Mouse (Mus musculus) forebrain, embryonic 14.5 days (tissue): ENCODE data around the gene Nemp2. TPM values are rescaled to one million over a fixed set of nuclear protein-coding genes. Genes with fewer than 3 reads are reported as not detected.
A peak's percentile ranks its signal among the peaks of the same experiment; 100 is the strongest.

Experiments
- ATAC-seq: fragments of 200-750 bp; cut with Nextera tagmentation; 2 replicates; pipeline ENCODE4 v1.8.0; 2017; ENCODE audit warnings: mild to moderate bottlenecking, moderate library complexity
- DNase-seq: peaks from one replicate; pipeline ENCODE4 v3.0.0-alpha.2; 2015; ENCODE audit warnings: low spot score
- H3K27ac ChIP-seq: fragments of 300-500 bp; sonication (generic); 2 replicates; pipeline ENCODE4 v1.5.1; 2014; ENCODE audit warnings: low read depth, mild to moderate bottlenecking, control low read depth, low read length, moderate library complexity
- H3K27me3 ChIP-seq: fragments of 300-500 bp; sonication (generic); replicated peaks from 2 replicates; pipeline ENCODE4 v1.6.1; 2014; ENCODE audit warnings: low read length, control low read depth, mixed read lengths; ENCODE audit not compliant: control insufficient read depth, insufficient read depth
- H3K36me3 ChIP-seq: fragments of 300-500 bp; sonication (generic); 2 replicates; pipeline ENCODE4 v1.6.1; 2014; ENCODE audit warnings: low read length, control low read depth; ENCODE audit not compliant: control insufficient read depth, insufficient read depth
- H3K4me1 ChIP-seq: fragments of 300-500 bp; sonication (generic); 2 replicates; pipeline ENCODE4 v1.6.1; 2014; ENCODE audit warnings: antibody characterized with exemption, low read length, control low read depth; ENCODE audit not compliant: control insufficient read depth, insufficient read depth
- H3K4me2 ChIP-seq: fragments of 300-500 bp; sonication (generic); 2 replicates; pipeline ENCODE4 v1.6.1; 2014; ENCODE audit warnings: mild to moderate bottlenecking, control low read depth, low read length
- H3K4me3 ChIP-seq: fragments of 300-500 bp; sonication (generic); 2 replicates; pipeline ENCODE4 v1.5.1; 2014; ENCODE audit warnings: low read depth, low read length, control low read depth
- H3K9ac ChIP-seq: fragments of 300-500 bp; sonication (generic); 2 replicates; pipeline ENCODE4 v1.6.1; 2014; ENCODE audit warnings: mild to moderate bottlenecking, low read length, control low read depth, moderate library complexity
- H3K9me3 ChIP-seq: fragments of 300-500 bp; sonication (generic); replicated peaks from 2 replicates; pipeline ENCODE4 v1.6.1; 2016; ENCODE audit warnings: low read length, control low read depth, mixed read lengths; ENCODE audit not compliant: control insufficient read depth
- WGBS: fragments of 180-500 bp; shearing (Covaris S2); extraction: QIAGEN DNeasy Blood & Tissue Kit; methylation state at CpG from one replicate; pipeline ENCODE4 v1.1.7; 2014; 5-methylcytosine and 5-hydroxymethylcytosine counted together
- polyA plus RNA-seq: library from polyadenylated mRNA; unstranded; fragments of >200 nt; fragmentation: Nextera tagmentation; extraction: Ambion mirVana; gene quantifications from 2 replicates; pipeline ENCODE4 v1.2.1, GENCODE M21; 2014

Nemp2 gene
- polyA plus RNA-seq, 1 experiment from 2014 or later, result 9.5 TPM

- H3K27me3 ChIP-seq, result no peaks in the 10 kb centered on the region
- no peaks in the 10 kb centered on the region for H3K4me1 ChIP-seq
- H3K36me3 ChIP-seq, result peaks cover 39% of the 10 kb centered on the region
- H3K27ac ChIP-seq, result no peak overlapping the region
- 96% methylated on average over 4 of the region's 4 CpGs for WGBS
- H3K4me2 ChIP-seq, result no peak overlapping the region
- no peak for DNase-seq
- H3K9ac ChIP-seq, result no peak overlapping the region
- no peaks in the 10 kb centered on the region for H3K9me3 ChIP-seq
- H3K4me3 ChIP-seq, result no peak overlapping the region
- no peak for ATAC-seq
Observed at GRCm38 (mm10) chr1:52640736-52641135, 10.2 kb downstream of the Nemp2 start.

DNA sequence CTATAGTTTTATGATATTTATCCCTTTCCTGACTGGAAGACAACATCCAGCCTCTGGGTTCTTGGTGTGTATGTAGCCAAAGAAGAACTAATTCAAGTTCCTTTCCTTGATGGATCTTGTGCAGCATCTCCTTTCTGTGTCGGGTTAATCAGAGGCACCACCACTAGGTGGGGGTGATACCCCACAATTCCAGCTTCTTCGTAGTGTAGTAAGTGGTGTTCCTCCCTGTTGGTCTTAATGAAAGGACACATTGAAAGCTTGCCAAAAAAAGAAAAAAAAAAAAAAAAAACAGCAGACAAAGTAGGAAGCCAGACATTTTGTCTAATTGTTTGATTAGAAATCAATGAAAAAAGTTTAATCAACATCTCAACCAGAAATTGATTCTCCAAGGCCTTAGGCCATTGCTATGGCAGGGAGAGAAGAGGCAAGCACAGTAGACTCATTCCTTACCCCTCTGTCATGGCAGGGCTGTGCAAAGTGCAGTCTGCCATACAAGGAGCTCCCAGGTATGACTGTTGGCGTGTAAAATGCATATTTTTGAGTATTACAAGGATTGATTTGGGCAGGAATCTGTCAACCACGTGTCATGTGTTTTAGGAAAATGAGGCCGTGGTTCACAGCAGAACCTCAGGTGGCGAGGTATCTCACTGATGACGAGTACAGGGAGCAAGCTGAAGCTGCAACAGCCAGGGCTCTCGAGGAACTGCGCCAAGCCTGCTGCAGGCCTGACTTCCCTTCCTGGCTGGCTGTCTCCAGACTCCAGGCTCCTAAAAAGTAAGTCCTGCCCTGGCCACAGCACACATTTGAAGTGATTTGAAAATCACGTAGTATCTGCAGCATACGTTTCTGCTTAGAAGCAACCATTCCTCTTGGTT lies 17.9 kb downstream of the Nemp2 start:
- Histone ChIP-seq H3K4me3 (no peak overlapping the region), H3K4me1 (no peaks in the 10 kb centered on the region), H3K27ac (no peak overlapping the region), H3K4me2 (no peak overlapping the region), H3K27me3 (no peaks in the 10 kb centered on the region), H3K9ac (no peak overlapping the region), H3K36me3 (peaks cover 41% of the 10 kb centered on the region), H3K9me3 (no peaks in the 10 kb centered on the region)
- ATAC-seq (peak; percentile 89), DNase-seq (peak; percentile 87)
- WGBS, result 78% methylated on average over 11 of the region's 11 CpGs

DNA sequence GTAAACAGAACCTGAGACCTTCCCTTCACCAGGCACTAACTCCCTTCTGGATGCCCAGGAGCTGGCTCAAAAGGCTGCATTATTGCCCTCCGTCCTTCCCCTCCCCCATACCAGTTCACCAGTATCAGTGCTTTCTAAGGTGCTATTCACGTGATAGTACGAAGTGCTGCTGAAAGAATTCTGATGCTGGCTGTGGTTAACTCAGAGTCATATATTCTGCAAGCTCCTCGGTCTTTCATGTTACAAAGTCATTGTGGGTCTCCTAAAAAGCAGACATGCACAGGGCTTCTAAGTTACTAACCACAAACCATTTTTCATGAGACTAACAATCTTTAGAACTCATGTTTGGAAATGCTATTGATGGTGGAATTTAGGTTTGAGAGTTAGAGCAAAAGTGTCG lies 19.6 kb downstream of the Nemp2 start:
- no peak overlapping the region for H3K9ac ChIP-seq
- no peaks in the 10 kb centered on the region for H3K27me3 ChIP-seq
- H3K27ac ChIP-seq, result no peak overlapping the region
- H3K9me3 ChIP-seq, result no peaks in the 10 kb centered on the region
- 89% methylated on average over 5 of the region's 5 CpGs for WGBS
- peaks cover 41% of the 10 kb centered on the region for H3K36me3 ChIP-seq
- DNase-seq, result no peak
- no peak overlapping the region for H3K4me3 ChIP-seq
- no peak overlapping the region for H3K4me2 ChIP-seq
- ATAC-seq, result no peak
- no peaks in the 10 kb centered on the region for H3K4me1 ChIP-seq

- 94% methylated on average over 3 of the region's 3 CpGs for WGBS
- H3K27me3 ChIP-seq, result no peaks in the 10 kb centered on the region
- H3K9ac ChIP-seq, result no peak overlapping the region
- no peaks in the 10 kb centered on the region for H3K9me3 ChIP-seq
- no peak overlapping the region for H3K27ac ChIP-seq
- ATAC-seq (no peak), DNase-seq (no peak)
- no peaks in the 10 kb centered on the region for H3K4me1 ChIP-seq
- no peak overlapping the region for H3K4me2 ChIP-seq
- no peak overlapping the region for H3K4me3 ChIP-seq
- H3K36me3 ChIP-seq, result peaks cover 30% of the 10 kb centered on the region
Observed at GRCm38 (mm10) chr1:52652601-52653253, 22.2 kb downstream of the Nemp2 start.

DNA sequence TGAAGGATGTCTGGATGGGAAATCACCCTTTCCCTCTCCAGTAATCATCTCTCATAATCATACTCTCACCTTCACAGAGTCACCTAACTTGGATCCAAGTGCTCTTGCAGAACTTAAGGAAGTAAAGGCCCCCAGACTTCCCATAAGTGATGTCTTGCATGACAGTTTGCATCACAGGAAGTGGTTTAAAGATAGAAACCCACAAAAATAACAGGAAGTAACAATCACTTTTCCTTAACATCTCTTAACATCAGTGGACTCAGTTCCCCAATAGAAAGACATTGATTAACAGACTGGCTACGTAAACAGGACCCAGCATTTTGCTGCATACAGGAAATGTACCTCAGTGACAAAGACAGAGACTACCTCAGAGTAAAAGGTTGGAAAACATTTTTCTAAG lies 22.9 kb downstream of the Nemp2 start:
- DNase-seq (no peak), ATAC-seq (no peak)
- H3K27me3 ChIP-seq, result no peaks in the 10 kb centered on the region
- H3K36me3 ChIP-seq, result peaks cover 26% of the 10 kb centered on the region
- no peak overlapping the region for H3K27ac ChIP-seq
- WGBS, result 94% methylated on average over 1 of the region's 1 CpGs
- H3K9me3 ChIP-seq, result no peaks in the 10 kb centered on the region
- H3K9ac ChIP-seq, result no peak overlapping the region
- no peaks in the 10 kb centered on the region for H3K4me1 ChIP-seq
- no peak overlapping the region for H3K4me2 ChIP-seq
- H3K4me3 ChIP-seq, result no peak overlapping the region

DNA sequence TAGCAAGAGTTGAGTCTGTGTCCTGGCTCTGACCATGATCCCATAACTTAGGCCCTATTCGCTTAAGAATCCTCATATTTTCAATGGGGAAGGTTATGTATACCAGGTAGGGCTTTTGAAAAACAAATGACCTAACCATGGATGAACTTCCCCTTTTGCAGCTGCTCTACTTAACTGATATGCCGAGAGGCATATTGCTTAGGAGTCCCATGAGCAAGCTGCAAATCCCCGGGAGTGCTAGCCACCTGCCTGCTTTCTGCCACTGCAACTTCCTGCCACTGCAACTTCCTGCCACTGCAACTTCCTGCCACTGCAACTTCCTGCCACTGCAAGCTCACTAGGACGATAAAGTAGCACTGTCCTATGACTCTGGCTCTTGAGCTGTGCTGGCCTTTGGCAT lies 24.6 kb downstream of the Nemp2 start:
- no peak for DNase-seq
- Histone ChIP-seq H3K4me3 (no peak overlapping the region), H3K36me3 (peaks cover 12% of the 10 kb centered on the region), H3K9me3 (no peaks in the 10 kb centered on the region), H3K4me2 (no peak overlapping the region), H3K4me1 (no peaks in the 10 kb centered on the region), H3K27ac (no peak overlapping the region), H3K27me3 (no peaks in the 10 kb centered on the region), H3K9ac (no peak overlapping the region)
- WGBS, result 88% methylated on average over 4 of the region's 4 CpGs
- ATAC-seq, result no peak

GRCm38 (mm10) chr1:52658160-52658559 lies 27.7 kb downstream of the Nemp2 start:
- H3K4me2 ChIP-seq, result no peak overlapping the region
- DNase-seq (no peak), ATAC-seq (no peak)
- H3K9me3 ChIP-seq, result no peaks in the 10 kb centered on the region
- H3K27me3 ChIP-seq, result no peaks in the 10 kb centered on the region
- peaks cover 11% of the 10 kb centered on the region; the same call in 1 of the 2 replicates for H3K36me3 ChIP-seq
- no peaks in the 10 kb centered on the region for H3K4me1 ChIP-seq
- H3K4me3 ChIP-seq, result no peak overlapping the region
- H3K9ac ChIP-seq, result no peak overlapping the region
- no peak overlapping the region for H3K27ac ChIP-seq
- 90% methylated on average over 7 of the region's 7 CpGs for WGBS

GRCm38 (mm10) chr1:52660278-52660677 lies 29.8 kb downstream of the Nemp2 start:
- H3K4me3 ChIP-seq, result no peak overlapping the region
- H3K4me1 ChIP-seq, result no peaks in the 10 kb centered on the region
- H3K9ac ChIP-seq, result no peak overlapping the region
- ATAC-seq, result no peak
- no peaks in the 10 kb centered on the region for H3K9me3 ChIP-seq
- WGBS, result 88% methylated on average over 2 of the region's 2 CpGs
- DNase-seq, result no peak
- no peak overlapping the region for H3K4me2 ChIP-seq
- no peak overlapping the region for H3K27ac ChIP-seq
- H3K27me3 ChIP-seq, result no peaks in the 10 kb centered on the region
- peaks cover 11% of the 10 kb centered on the region; the same call in 1 of the 2 replicates for H3K36me3 ChIP-seq

- Histone ChIP-seq H3K4me1 (no peaks in the 10 kb centered on the region), H3K27me3 (no peaks in the 10 kb centered on the region), H3K4me3 (no peak overlapping the region), H3K4me2 (no peak overlapping the region), H3K9ac (no peak overlapping the region), H3K36me3 (peaks cover 11% of the 10 kb centered on the region; the same call in 1 of the 2 replicates), H3K27ac (no peak overlapping the region), H3K9me3 (no peaks in the 10 kb centered on the region)
- 86% methylated on average over 12 of the region's 12 CpGs for WGBS
- no peak for ATAC-seq
- no peak for DNase-seq
Observed at GRCm38 (mm10) chr1:52660765-52661164, 30.3 kb downstream of the Nemp2 start.
